Mouse (Mus musculus) mammary gland, adult 2 months (tissue): Measurements from ENCODE around the gene Rps3a1. TPM values are rescaled to one million over a fixed set of nuclear protein-coding genes. Genes with fewer than 3 reads are reported as not detected.

Experiments used
- polyA plus RNA-seq: library from polyadenylated mRNA; depleted of rRNA; stranded (reverse); fragments of >200 nt; gene quantifications from 2 replicates; pipeline ENCODE4 v1.2.3, GENCODE M21; 2012; ENCODE audit warnings: low replicate concordance; rRNA removed

The Rps3a1 gene
- 144 and 312 TPM in 2 replicates for polyA plus RNA-seq

DNA sequence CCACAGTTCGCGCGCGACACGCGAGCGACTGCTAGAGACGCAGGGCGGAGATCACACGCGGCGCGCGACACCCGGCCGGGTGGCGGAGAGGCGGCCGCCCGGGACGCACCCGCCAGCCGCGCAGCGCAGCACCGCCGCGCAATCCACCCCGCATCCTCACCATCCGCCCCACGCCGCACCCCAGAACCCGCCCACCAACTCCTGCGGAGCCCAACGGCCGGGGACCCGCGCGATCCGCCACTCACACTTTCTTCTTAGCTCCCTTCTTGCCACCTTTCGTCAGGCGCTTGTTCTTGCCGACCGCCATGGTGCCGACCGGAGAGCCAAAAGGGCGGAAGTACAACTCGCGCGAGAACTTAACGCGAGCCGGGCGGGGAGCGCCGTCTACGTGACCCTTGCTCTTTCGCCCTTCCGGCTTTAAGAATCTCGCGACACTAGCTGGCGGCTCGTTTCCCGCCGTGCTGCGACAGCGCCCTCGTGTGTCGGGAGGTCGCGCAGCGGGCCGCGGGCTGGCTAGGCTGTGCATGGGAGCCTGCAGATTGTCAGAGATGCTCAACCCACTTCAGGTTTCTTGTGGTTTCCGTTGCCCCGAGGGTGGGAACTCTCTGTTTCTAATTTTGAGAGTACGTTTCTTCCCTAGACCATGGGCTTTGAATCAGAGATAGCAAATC lies at the start of gene Rps3a1:
TSS of gene Rps3a1 (minus strand) at position 440 of the 671 bp plus-strand sequence.

Other genes starting within 250 kb of the Rps3a1 start
- gene Sh3d19, start 171.6 kb downstream of the Rps3a1 start, polyA plus RNA-seq = 51.4 and 86.1 TPM in 2 replicates
- gene Prss48, start 140.2 kb downstream of the Rps3a1 start, polyA plus RNA-seq = not detected in 2 replicates
- 11.3 and 12.4 TPM in 2 replicates for gene Lrba, start 82.0 kb upstream of the Rps3a1 start, polyA plus RNA-seq